Mouse (Mus musculus) layer of hippocampus, postnatal 25 days (tissue): ENCODE measurements around the gene Stk32b. TPM values are rescaled to one million over a fixed set of nuclear protein-coding genes. Genes with fewer than 3 reads are reported as not detected.

Experiments used
- total RNA-seq, 2 experiments: library from RNA; stranded (reverse); gene quantifications; 2 replicates each; pipeline ENCODE4 v1.2.3; 2021

Stk32b gene
- total RNA-seq, 2 experiments from 2014 or later: 6.4 to 8.0 TPM

Other genes starting within 250 kb of the Stk32b start
- gene Cytl1, start 18.3 kb upstream of the Stk32b start, total RNA-seq: under 1 TPM in 1 of 2 experiments, not detected in 1; 0.74 TPM
- 1 to 10 TPM; 5.3 to 5.9 TPM for gene Msx1, start 107.4 kb upstream of the Stk32b start, total RNA-seq